Mouse (Mus musculus) heart, embryonic 12.5 days (tissue): ENCODE data around the gene Gabra6. TPM values are rescaled to one million over a fixed set of nuclear protein-coding genes. Genes with fewer than 3 reads are reported as not detected.

Experiments
- ATAC-seq: fragments of 200-750 bp; cut with Nextera tagmentation; 2 replicates; pipeline ENCODE4 v1.8.0; 2017; ENCODE audit warnings: moderate TSS enrichment, moderate library complexity; ENCODE audit not compliant: insufficient number of reproducible peaks, low FRiP score
- H3K27ac ChIP-seq: fragments of 300-500 bp; sonication (generic); 2 replicates; pipeline ENCODE4 v1.5.1; 2016; ENCODE audit warnings: mild to moderate bottlenecking, moderate library complexity; ENCODE audit not compliant: poor library complexity, severe bottlenecking
- H3K27me3 ChIP-seq: fragments of 300-500 bp; sonication (generic); replicated peaks from 2 replicates; pipeline ENCODE4 v1.6.1; 2016; ENCODE audit warnings: mild to moderate bottlenecking, moderate library complexity
- H3K36me3 ChIP-seq: fragments of 300-500 bp; sonication (generic); 2 replicates; pipeline ENCODE4 v1.6.1; 2016; ENCODE audit warnings: mild to moderate bottlenecking, moderate library complexity
- H3K4me1 ChIP-seq: fragments of 300-500 bp; sonication (generic); replicated peaks from 2 replicates; pipeline ENCODE4 v1.6.1; 2016; ENCODE audit warnings: mild to moderate bottlenecking
- H3K4me2 ChIP-seq: fragments of 300-500 bp; sonication (generic); 2 replicates; pipeline ENCODE4 v1.6.1; 2016; ENCODE audit warnings: mild to moderate bottlenecking, moderate library complexity
- H3K4me3 ChIP-seq: fragments of 300-500 bp; sonication (generic); 2 replicates; pipeline ENCODE4 v1.5.1; 2016; ENCODE audit warnings: mild to moderate bottlenecking
- H3K9ac ChIP-seq: fragments of 300-500 bp; sonication (generic); 2 replicates; pipeline ENCODE4 v1.6.1; 2016; ENCODE audit warnings: mild to moderate bottlenecking, moderate library complexity
- H3K9me3 ChIP-seq: fragments of 300-500 bp; sonication (generic); replicated peaks from 2 replicates; pipeline ENCODE4 v1.6.1; 2016; ENCODE audit warnings: mild to moderate bottlenecking, moderate library complexity
- WGBS: fragments of 180-500 bp; shearing (Covaris S2); methylation state at CpG from one replicate; pipeline ENCODE4 v1.1.7; 2016; 5-methylcytosine and 5-hydroxymethylcytosine counted together
- polyA plus RNA-seq: library from polyadenylated mRNA; unstranded; fragments of >200 nt; fragmentation: Nextera tagmentation; extraction: Ambion mirVana; gene quantifications from 2 replicates; pipeline ENCODE4 v1.2.1, GENCODE M21; 2016

Gabra6 gene
- polyA plus RNA-seq, 1 experiment from 2014 or later = not detected

DNA sequence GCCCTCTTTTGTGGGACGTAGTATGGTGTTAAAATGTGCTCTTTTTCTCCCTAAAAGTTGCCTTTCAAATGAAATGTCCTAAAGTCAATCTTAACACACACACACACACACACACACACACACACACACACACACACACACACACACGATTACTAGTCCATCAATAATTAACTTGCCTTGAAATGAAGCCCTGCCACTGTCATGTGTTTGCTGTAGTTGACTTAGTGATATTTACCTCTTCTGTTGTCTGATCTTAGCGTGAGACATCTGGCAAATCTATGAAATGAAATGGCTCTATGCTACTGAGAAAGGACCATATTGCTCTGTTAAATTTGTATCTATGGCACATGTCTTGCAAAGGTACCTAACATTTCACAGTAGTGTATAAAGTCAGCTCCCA, 61.9 kb downstream of the Gabra6 start:
- H3K27me3 ChIP-seq = no peaks in the 10 kb centered on the region
- no peak overlapping the region for H3K4me3 ChIP-seq
- no peaks in the 10 kb centered on the region for H3K9me3 ChIP-seq
- H3K4me1 ChIP-seq = no peaks in the 10 kb centered on the region
- no peak overlapping the region for H3K27ac ChIP-seq
- no peak overlapping the region for H3K9ac ChIP-seq
- no peak overlapping the region for H3K4me2 ChIP-seq
- WGBS = 71% methylated on average over 3 of the region's 3 CpGs
- ATAC-seq = no peak
- H3K36me3 ChIP-seq = no peaks in the 10 kb centered on the region

Other genes starting within 250 kb of the Gabra6 start
- 0.95 and 2.4 TPM in 2 replicates for gene Gabra1, start 138.1 kb downstream of the Gabra6 start, polyA plus RNA-seq
- gene Gabrb2, start 98.7 kb upstream of the Gabra6 start, polyA plus RNA-seq = 2.1 and 3.0 TPM in 2 replicates